Comparison of ENCODE assay signal across 8 mouse cellular contexts in genomic region chr2:116021046-116021445, GRCm38 (mm10). TPM values are rescaled to one million over a fixed set of nuclear protein-coding genes. Genes with fewer than 3 reads are reported as not detected.
DNase-seq lines count a peak whose midpoint lies in the region; ATAC-seq and TF ChIP-seq lines count a peak whose summit lies in the region.

No protein-coding gene starts in this region.

- peak; percentile 61 for DNase-seq in embryonic facial prominence, embryonic 14.5 days (ENCODE audit: low spot score)
- peak; percentile 56 to 70 for DNase-seq in kidney, adult 8-10 months
- peak; percentile 7 for DNase-seq in lung, postnatal 14 days
- no peak for DNase-seq in left cerebral cortex, adult 18-20 months (ENCODE audit: low spot score in 2 of 2)
- DNase-seq in thymus, postnatal 4 days: no peak
- no peak for DNase-seq in c-Kit-positive CD71-positive TER-119-positive erythroid progenitor cells, embryonic 14.5 days (ENCODE audit: low spot score)
- no peak for DNase-seq in adrenal gland, adult 2 months

- peak overlapping the region; percentile 39 for H3K4me3 ChIP-seq in E14TG2a.4 (replicated peaks; ENCODE audit: low read length)
- no peak overlapping the region for H3K4me3 ChIP-seq in embryonic facial prominence, embryonic 14.5 days (ENCODE audit: low read depth, low read length)

- H3K9me3 ChIP-seq in E14TG2a.4 (ENCODE audit: low read length): no peaks in the 10 kb centered on the region
- H3K9me3 ChIP-seq in embryonic facial prominence, embryonic 14.5 days (ENCODE audit: control insufficient read depth, low read length): no peaks in the 10 kb centered on the region

- no peaks in the 10 kb centered on the region for H3K27me3 ChIP-seq in E14TG2a.4 (ENCODE audit: insufficient read depth, low read length)
- H3K27me3 ChIP-seq in embryonic facial prominence, embryonic 14.5 days (replicated peaks; ENCODE audit: control insufficient read depth, insufficient read depth, low read length): no peaks in the 10 kb centered on the region

- H3K27ac ChIP-seq in embryonic facial prominence, embryonic 14.5 days (replicated peaks; ENCODE audit: low read depth, low read length): peak overlapping the region; percentile 61

- peaks cover 36% of the 10 kb centered on the region for H3K4me1 ChIP-seq in E14TG2a.4 (replicated peaks; ENCODE audit: low read depth, low read length)
- peaks cover 21% of the 10 kb centered on the region for H3K4me1 ChIP-seq in embryonic facial prominence, embryonic 14.5 days (ENCODE audit: control insufficient read depth, insufficient read depth, low read length)

- peak overlapping the region; percentile 41 for H3K4me2 ChIP-seq in embryonic facial prominence, embryonic 14.5 days (ENCODE audit: low read depth, low read length)

- WGBS in embryonic facial prominence, embryonic 14.5 days: 1% methylated on average over 9 of the region's 9 CpGs

- ATAC-seq in embryonic facial prominence, embryonic 14.5 days (ENCODE audit: low read depth): peak; percentile 48; the same call in 1 of the 2 replicates

- H3K36me3 ChIP-seq in E14TG2a.4 (ENCODE audit: insufficient read depth, low read length): no peaks in the 10 kb centered on the region
- H3K36me3 ChIP-seq in embryonic facial prominence, embryonic 14.5 days (ENCODE audit: control insufficient read depth, insufficient read depth, low read length): 0 out of 2 replicates have a peak, but pooled peaks cover 3% of the 10 kb centered on the region

- no peak for TF ChIP-seq CTCF in E14TG2a.4 (conservative IDR thresholded peaks at IDR 0.05; ENCODE audit: low read length)

- H3K9ac ChIP-seq in embryonic facial prominence, embryonic 14.5 days (ENCODE audit: low read depth, low read length): 0 out of 2 replicates have a peak overlapping the region, but pooled peaks have one; percentile 41

RNA-seq across cellular contexts. Expression of gene Meis2, which starts 44.6 kb away (rescaled TPM):
- 30.4 and 40.4 TPM in 2 replicates for polyA plus RNA-seq in embryonic facial prominence, embryonic 14.5 days (2014; fragmentation: Nextera tagmentation; extraction: Ambion mirVana)
- 100 to 1,000 TPM; 109 to 117 TPM for total RNA-seq in left cerebral cortex, adult 18-20 months (2021)
- total RNA-seq in adrenal gland, adult 2 months (2021): 100 to 1,000 TPM; 211 to 303 TPM
- polyA plus RNA-seq in adrenal gland, adult 2 months (2012; rRNA removed): 85.4 and 124 TPM in 2 replicates

Comparison
In these comparisons a context has a peak if more than half of its experiments do, and no peak if none do; other contexts are left out.
1. DNase-seq: peak in embryonic facial prominence, embryonic 14.5 days (single experiment), kidney, adult 8-10 months (2 of 2) and lung, postnatal 14 days (single experiment); none in left cerebral cortex, adult 18-20 months (0 of 2), thymus, postnatal 4 days (single experiment), c-Kit-positive CD71-positive TER-119-positive erythroid progenitor cells, embryonic 14.5 days (single experiment) and adrenal gland, adult 2 months (single experiment).